Mouse (Mus musculus) sigmoid colon, adult 10 weeks (tissue): Measurements from ENCODE around the gene Ttc22. TPM values are rescaled to one million over a fixed set of nuclear protein-coding genes. Genes with fewer than 3 reads are reported as not detected.

ENCODE experiments used
- polyA plus RNA-seq: library from polyadenylated mRNA; stranded (reverse); fragments of 350-450 nt; fragmentation: Illumina TruSeq; extraction: RNeasy Lipid Tissue Mini Kit (QIAGEN cat#74804); gene quantifications from one replicate; pipeline ENCODE4 v1.2.3, GENCODE M21; 2014; ENCODE audit warnings: low read depth, low replicate concordance

The Ttc22 gene
- 4.9 TPM for polyA plus RNA-seq

DNA sequence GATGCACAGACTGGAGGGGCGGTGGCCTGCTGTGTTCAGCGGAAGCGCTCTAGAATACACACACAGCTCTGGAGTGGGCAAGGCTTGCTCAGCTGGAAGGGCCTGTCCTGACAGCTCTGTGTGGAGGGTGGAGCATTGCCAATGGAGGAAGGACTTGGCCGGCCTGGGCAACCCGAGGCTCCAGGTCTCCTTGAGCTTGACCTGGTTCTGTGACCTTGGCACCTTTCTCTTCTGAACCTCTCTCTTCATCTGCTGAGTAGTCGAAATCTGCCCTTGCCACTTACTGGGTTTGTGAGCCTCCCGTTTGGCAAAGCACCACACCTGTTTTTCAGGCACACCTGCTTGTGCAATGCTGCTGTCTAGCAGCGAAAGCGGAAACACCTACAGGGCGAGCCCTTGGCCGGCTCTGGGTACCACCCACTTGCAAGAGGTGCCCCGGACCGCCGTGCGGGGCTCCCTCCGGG is at the start of gene Ttc22:
TSS of gene Ttc22 (plus strand) at position 403 of the 464 bp plus-strand sequence.

DNA sequence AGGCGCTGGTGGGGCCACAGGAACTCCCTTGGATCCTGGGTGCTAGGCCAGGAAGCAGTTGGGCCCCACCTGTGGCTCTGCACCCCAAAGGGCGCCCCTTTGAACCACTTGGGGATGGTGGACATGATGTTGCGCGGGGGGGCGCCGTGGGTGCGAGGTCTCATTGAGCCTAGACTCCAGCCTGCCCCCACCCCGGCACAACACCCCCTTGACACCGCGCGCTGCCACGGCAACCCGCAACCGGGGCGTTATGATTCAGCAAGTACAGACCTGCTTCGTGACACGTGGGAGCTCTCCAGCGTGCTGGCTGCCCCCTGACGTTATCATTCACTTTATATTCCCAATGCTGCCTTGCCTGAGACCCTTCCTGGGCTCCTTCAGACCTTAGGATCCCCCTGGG is 5.2 kb upstream of the Ttc22 start, which contains the start of gene Lexm:
TSS of gene Lexm (minus strand) at position 186 of the 400 bp plus-strand sequence.

DNA sequence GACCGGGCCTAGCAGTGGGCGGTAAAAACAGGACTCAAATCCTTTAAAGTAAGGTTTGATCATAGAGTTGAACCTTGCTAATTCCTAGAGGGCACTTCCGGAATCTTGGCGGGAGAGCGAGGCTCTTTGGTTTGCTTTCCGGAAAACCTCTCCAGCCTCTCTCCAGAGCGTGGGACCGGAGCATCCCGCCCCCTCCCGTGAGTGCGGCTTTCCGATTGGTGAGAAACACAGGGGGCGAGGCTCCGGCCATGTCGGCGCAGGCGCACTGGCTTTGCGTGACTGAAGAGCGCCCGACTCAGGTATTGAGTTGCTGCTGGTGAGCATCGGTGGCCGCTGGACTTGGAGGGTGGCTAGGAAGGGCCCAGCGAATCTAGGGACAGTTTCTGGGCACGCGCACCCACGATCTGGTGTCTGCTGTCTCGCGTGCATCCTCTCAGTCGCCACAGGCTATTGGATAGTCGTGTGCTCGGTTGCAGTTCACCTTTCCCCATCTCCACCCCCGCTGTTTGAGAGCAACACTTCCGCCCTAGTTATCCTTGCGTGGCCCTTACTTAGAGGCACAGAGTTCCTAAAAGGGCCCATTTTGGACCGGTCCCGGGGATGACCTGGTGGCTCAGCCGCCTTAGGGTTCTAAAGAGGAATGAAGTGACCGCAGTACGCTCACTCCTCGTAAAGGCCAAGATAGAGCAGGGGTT is 28.7 kb downstream of the Ttc22 start, which contains the start of gene Pars2:
TSS of gene Pars2 (plus strand) at position 237 of the 695 bp plus-strand sequence.

DNA sequence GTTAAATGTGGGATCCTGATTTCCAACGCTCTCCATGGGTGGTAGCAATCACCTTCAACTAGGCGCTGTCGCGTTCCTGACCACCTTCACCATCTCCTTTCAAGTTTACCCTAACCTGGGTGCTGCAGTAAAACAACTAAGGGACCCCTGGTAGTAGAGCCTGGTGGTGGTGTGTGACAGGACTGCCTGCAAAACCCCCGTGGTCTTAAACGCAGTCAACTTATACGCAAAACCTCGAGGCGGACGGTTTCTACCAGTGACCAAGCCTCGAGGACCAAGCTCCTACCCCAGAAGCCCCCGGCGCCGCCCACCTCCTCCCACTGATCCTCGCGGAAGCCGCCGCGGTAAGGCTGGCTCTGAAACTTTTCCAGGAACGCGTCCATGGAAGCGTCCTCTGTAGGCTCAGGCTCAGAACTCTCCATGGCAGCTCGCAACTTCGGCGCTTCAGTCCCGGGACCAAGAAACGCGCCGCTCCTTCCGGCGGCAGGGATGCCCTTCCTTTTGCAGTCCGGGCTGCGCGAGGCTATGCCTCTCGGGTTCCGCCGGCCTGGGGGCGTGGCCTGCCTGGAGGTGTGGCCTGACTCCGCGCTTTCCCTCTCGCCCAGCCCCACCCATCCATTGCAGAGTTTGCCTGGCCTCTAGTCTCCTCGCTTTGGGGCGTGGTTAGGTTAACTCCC is 56.3 kb downstream of the Ttc22 start, which contains the start of gene Ttc4:
TSS of gene Ttc4 (minus strand) at position 503 of the 677 bp plus-strand sequence.

Other genes starting within 250 kb of the Ttc22 start
- gene Pcsk9, start 158.1 kb upstream of the Ttc22 start, polyA plus RNA-seq, result 1.0 TPM
- not detected for gene Bsnd, start 130.1 kb upstream of the Ttc22 start, polyA plus RNA-seq
- gene Dhcr24, start 61.4 kb upstream of the Ttc22 start, polyA plus RNA-seq, result 5.1 TPM
- gene Lexm, start 5.2 kb upstream of the Ttc22 start, polyA plus RNA-seq, result not detected
- gene Pars2, start 28.6 kb downstream of the Ttc22 start, polyA plus RNA-seq, result 2.3 TPM
- 49.4 TPM for gene Ttc4, start 56.5 kb downstream of the Ttc22 start, polyA plus RNA-seq
- gene Mroh7, start 108.5 kb downstream of the Ttc22 start, polyA plus RNA-seq, result not detected
- not detected for gene Fam151a, start 111.5 kb downstream of the Ttc22 start, polyA plus RNA-seq
- 9.9 TPM for gene Acot11, start 182.6 kb downstream of the Ttc22 start, polyA plus RNA-seq